Mouse (Mus musculus) cerebellum, adult 2 months (tissue): ENCODE results near the gene Bach2. TPM values are rescaled to one million over a fixed set of nuclear protein-coding genes. Genes with fewer than 3 reads are reported as not detected.
A peak's percentile ranks its signal among the peaks of the same experiment; 100 is the strongest.

Experiments
- DNase-seq, 2 experiments: peaks; one replicate each; pipeline ENCODE4 v3.0.0; 2021
- H3K27ac ChIP-seq: fragments of 200-500 bp; 2 replicates; pipeline ENCODE4 v1.5.1; 2012; ENCODE audit warnings: low read length, control low read depth, inconsistent platforms; ENCODE audit not compliant: insufficient read depth
- H3K27me3 ChIP-seq: fragments of 200-500 bp; 2 replicates; pipeline ENCODE4 v1.6.1; 2012; ENCODE audit warnings: inconsistent platforms, mild to moderate bottlenecking, low read length, moderate library complexity; ENCODE audit not compliant: control insufficient read depth, insufficient read depth
- H3K4me1 ChIP-seq: fragments of 200-500 bp; 2 replicates; pipeline ENCODE4 v1.6.1; 2011; ENCODE audit warnings: low read length; ENCODE audit not compliant: control insufficient read depth, insufficient read depth
- H3K4me3 ChIP-seq: fragments of 200-500 bp; replicated peaks from 2 replicates; pipeline ENCODE3; 2011; ENCODE audit warnings: mild to moderate bottlenecking, low read depth, low read length, control low read depth; ENCODE audit not compliant: insufficient read depth
- CTCF ChIP-seq: fragments of 200-500 bp; IDR thresholded peaks from 2 replicates; pipeline ENCODE4 v1.5.1; 2011; ENCODE audit warnings: low read depth, mild to moderate bottlenecking, control low read depth, low read length, moderate library complexity, borderline replicate concordance; ENCODE audit not compliant: insufficient read depth
- POLR2A ChIP-seq: fragments of 200-500 bp; IDR thresholded peaks from 2 replicates; pipeline ENCODE4 v1.6.1; 2011; ENCODE audit warnings: low read length, control low read depth, borderline replicate concordance; ENCODE audit not compliant: insufficient read depth
- WGBS: fragments of 180-500 bp; shearing (Covaris S2); methylation state at CpG from one replicate; pipeline ENCODE4 v1.1.7; 2018; 5-methylcytosine and 5-hydroxymethylcytosine counted together
- polyA plus RNA-seq: library from polyadenylated mRNA; depleted of rRNA; stranded (reverse); fragments of >200 nt; gene quantifications from 2 replicates; pipeline ENCODE4 v1.2.3, GENCODE M21; 2012

Gene Bach2
- polyA plus RNA-seq, 1 experiment: 4.7 TPM

GRCm38 (mm10) chr4:32305036-32305615 is 66.5 kb downstream of the Bach2 start:
- Histone ChIP-seq H3K27ac (no peak overlapping the region), H3K27me3 (no peaks in the 10 kb centered on the region), H3K4me1 (peaks cover 28% of the 10 kb centered on the region), H3K4me3 (no peak overlapping the region)
- no peak for DNase-seq
- TF ChIP-seq POLR2A: no peak
- no peak for TF ChIP-seq CTCF
- WGBS: 72% methylated on average over 18 of the region's 18 CpGs

DNA sequence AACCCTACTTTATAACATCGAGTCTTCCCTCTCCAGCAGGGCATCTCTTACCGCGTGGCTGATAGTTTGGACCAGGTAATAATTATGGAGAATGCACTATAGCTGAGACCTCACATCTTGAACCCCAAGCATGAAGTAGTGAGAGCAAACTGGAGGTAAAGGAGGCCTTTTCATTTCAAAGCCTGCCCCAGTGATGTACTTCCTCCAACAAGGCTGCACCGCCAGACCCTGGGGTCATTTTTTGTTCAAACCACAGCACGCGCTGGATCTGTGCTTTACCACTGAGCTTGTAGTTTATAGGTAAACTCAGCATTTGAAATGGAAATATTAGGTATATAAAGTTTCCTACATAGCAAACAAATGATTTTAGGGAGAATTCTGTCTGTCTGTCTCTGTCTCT is 67.1 kb downstream of the Bach2 start:
- Histone ChIP-seq H3K4me1 (peaks cover 26% of the 10 kb centered on the region), H3K27ac (no peak overlapping the region), H3K27me3 (no peaks in the 10 kb centered on the region), H3K4me3 (no peak overlapping the region)
- no peak for TF ChIP-seq CTCF
- no peak for TF ChIP-seq POLR2A
- no peak for DNase-seq
- WGBS: 81% methylated on average over 6 of the region's 6 CpGs

GRCm38 (mm10) chr4:32306169-32306792 is 67.7 kb downstream of the Bach2 start:
- WGBS: 71% methylated on average over 3 of the region's 3 CpGs
- Histone ChIP-seq H3K4me3 (no peak overlapping the region), H3K4me1 (peaks cover 25% of the 10 kb centered on the region), H3K27ac (no peak overlapping the region; the same call in 1 of the 2 replicates), H3K27me3 (no peaks in the 10 kb centered on the region)
- DNase-seq: no peak
- no peak for TF ChIP-seq CTCF
- TF ChIP-seq POLR2A: no peak

GRCm38 (mm10) chr4:32307215-32307614 is 68.6 kb downstream of the Bach2 start:
- H3K27me3 ChIP-seq: no peaks in the 10 kb centered on the region
- H3K4me3 ChIP-seq: no peak overlapping the region
- H3K27ac ChIP-seq: no peak overlapping the region
- no peak for DNase-seq
- peaks cover 24% of the 10 kb centered on the region for H3K4me1 ChIP-seq
- WGBS: 72% methylated on average over 5 of the region's 5 CpGs
- TF ChIP-seq POLR2A (no peak), CTCF (no peak)

DNA sequence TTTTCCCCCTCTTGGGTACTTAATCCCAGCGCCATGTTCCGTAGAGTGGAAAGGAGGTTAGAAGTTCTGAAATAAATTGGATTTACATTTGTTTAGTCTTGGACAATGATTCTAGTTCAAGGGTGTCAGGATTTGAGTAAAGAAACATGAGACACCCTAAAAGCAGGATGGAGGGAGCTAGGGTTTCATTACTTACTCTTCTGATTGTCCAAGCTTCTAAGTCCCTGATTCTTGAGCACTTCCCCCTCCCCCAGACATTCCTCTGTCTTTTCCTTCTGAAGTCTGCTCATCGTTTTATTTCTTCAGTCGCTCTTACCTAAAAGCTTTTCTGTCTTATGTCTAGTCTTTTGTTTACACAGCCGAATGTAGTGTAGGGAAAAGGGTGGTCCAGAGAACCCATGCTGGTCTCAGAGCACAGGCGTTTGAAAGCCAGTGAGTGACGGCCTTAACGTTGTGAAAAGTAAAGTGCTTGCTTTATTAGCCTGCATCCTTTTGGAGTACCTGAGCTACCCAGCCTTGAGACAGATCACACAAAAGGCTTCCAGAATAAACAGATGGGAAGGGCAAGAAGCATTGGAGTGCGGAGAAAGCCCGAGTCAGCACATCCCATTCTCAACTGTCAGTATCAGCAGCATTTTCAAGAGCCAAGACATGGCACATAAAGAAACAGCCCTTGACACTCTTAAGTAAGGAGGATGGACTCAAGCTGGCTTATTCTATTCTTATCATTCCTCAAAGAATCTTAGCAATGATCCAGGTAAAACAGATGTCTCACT is 73.8 kb downstream of the Bach2 start:
- 60% methylated on average over 10 of the region's 10 CpGs for WGBS
- Histone ChIP-seq H3K27me3 (no peaks in the 10 kb centered on the region), H3K4me3 (no peak overlapping the region), H3K4me1 (peaks cover 7% of the 10 kb centered on the region; the same call in 1 of the 2 replicates), H3K27ac (no peak overlapping the region)
- peak in 1 of 2 experiments; percentile 39 for DNase-seq
- TF ChIP-seq CTCF (no peak), POLR2A (no peak)

- Histone ChIP-seq H3K27me3 (no peaks in the 10 kb centered on the region), H3K27ac (no peak overlapping the region), H3K4me1 (peaks cover 7% of the 10 kb centered on the region; the same call in 1 of the 2 replicates), H3K4me3 (no peak overlapping the region)
- DNase-seq: no peak
- TF ChIP-seq CTCF (no peak), POLR2A (no peak)
- 38% methylated on average over 3 of the region's 3 CpGs for WGBS
Observed at GRCm38 (mm10) chr4:32314919-32315318, 76.3 kb downstream of the Bach2 start.

DNA sequence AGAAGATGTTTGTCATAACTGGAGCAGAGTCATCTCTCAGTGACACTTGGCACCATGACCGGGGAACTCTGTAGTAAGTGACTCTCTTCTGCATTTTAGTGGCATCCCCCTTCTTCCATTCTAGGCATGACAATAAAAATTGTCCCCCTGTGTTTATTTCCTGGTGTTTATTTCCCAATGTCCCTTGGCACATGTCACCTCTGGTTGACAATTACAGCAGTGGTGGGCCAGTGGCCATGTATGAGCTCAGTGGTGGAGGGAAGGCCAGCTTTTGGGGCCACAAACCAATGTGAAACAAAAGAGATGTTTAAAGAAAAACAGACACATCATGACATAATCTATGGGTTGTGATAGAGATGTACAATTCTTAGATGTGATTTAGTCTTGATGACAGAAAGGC is 80.0 kb downstream of the Bach2 start:
- no peak for DNase-seq
- H3K4me1 ChIP-seq: peaks cover 3% of the 10 kb centered on the region; the same call in 1 of the 2 replicates
- no peaks in the 10 kb centered on the region for H3K27me3 ChIP-seq
- no peak overlapping the region for H3K27ac ChIP-seq
- WGBS: 100% methylated on average over 1 of the region's 1 CpGs
- TF ChIP-seq POLR2A: no peak
- TF ChIP-seq CTCF: no peak
- H3K4me3 ChIP-seq: no peak overlapping the region
